In genomic region chr1:51596935-51597820, GRCm38 (mm10) we compare ENCODE assay signal across 9 mouse cellular contexts.
DNase-seq lines count a peak whose midpoint lies in the region; ATAC-seq and TF ChIP-seq lines count a peak whose summit lies in the region.
"Had no signal": no experiment of that assay in that cellular context is flagged by ENCODE, and none has a peak within 500 bp of the region (broad histone marks: within the 10 kb centered on the region; RNA-seq: fewer than 3 reads in every experiment).

No protein-coding gene starts in this region.

- TF ChIP-seq CTCF in CH12.LX (conservative IDR thresholded peaks at IDR 0.05 in 1 of 2, IDR thresholded peaks at IDR 0.05 in 1 of 2; ENCODE audit: low read depth in 2 of 2, low read length in 2 of 2): peak; percentile 85 to 97
- TF ChIP-seq CTCF in heart, postnatal 0 days (IDR thresholded peaks at IDR 0.05; ENCODE audit: low read depth): peak; percentile 94
- peak; percentile 88 for TF ChIP-seq CTCF in liver, embryonic 14.5 days (IDR thresholded peaks at IDR 0.05; ENCODE audit: low read depth)
- TF ChIP-seq CTCF in stomach, postnatal 0 days (IDR thresholded peaks at IDR 0.05; ENCODE audit: low read depth): peak; percentile 99

- no peak overlapping the region for H3K9ac ChIP-seq in CH12.LX (ENCODE audit: insufficient read depth, low read depth)
- H3K9ac ChIP-seq in forebrain, embryonic 12.5 days: no peak overlapping the region
- H3K9ac ChIP-seq in heart, postnatal 0 days (replicated peaks; ENCODE audit: low read depth, low read length): peak overlapping the region; percentile 30; the same call in 1 of the 2 replicates
- no peak overlapping the region for H3K9ac ChIP-seq in liver, embryonic 14.5 days (replicated peaks)
- H3K9ac ChIP-seq in neural tube, embryonic 11.5 days (ENCODE audit: low read length): no peak overlapping the region
- H3K9ac ChIP-seq in stomach, postnatal 0 days (ENCODE audit: low read length): no peak overlapping the region

- H3K27ac ChIP-seq in CH12.LX (ENCODE audit: insufficient read depth, low read depth): no peak overlapping the region
- no peak overlapping the region for H3K27ac ChIP-seq in forebrain, embryonic 12.5 days
- no peak overlapping the region; the same call in 1 of the 2 replicates for H3K27ac ChIP-seq in heart, postnatal 0 days (ENCODE audit: low read depth)
- H3K27ac ChIP-seq in liver, embryonic 14.5 days: no peak overlapping the region
- no peak overlapping the region for H3K27ac ChIP-seq in neural tube, embryonic 11.5 days (ENCODE audit: low read depth, low read length)
- H3K27ac ChIP-seq in stomach, postnatal 0 days (replicated peaks): no peak overlapping the region
- H3K27ac ChIP-seq: macrophage had no signal

- TF ChIP-seq POLR2A in CH12.LX (IDR thresholded peaks at IDR 0.05; ENCODE audit: low read depth, low read length): 0 out of 2 replicates have a peak, but pooled peaks have one; percentile 17

- H3K4me1 ChIP-seq in CH12.LX (ENCODE audit: control insufficient read depth in 1 of 2, insufficient read depth in 2 of 2): peaks cover 0 to 32% of the 10 kb centered on the region in 2 experiments; a peak in 3 of 4 replicates
- no peaks in the 10 kb centered on the region for H3K4me1 ChIP-seq in forebrain, embryonic 12.5 days
- peaks cover 3% of the 10 kb centered on the region; the same call in 1 of the 2 replicates for H3K4me1 ChIP-seq in heart, postnatal 0 days (ENCODE audit: control insufficient read depth, insufficient read depth)
- no peaks in the 10 kb centered on the region; a peak in 2 of 4 replicates for H3K4me1 ChIP-seq in liver, embryonic 14.5 days (replicated peaks; ENCODE audit: control insufficient read depth in 2 of 2, insufficient read depth in 2 of 2, low read length in 1 of 2)
- H3K4me1 ChIP-seq in neural tube, embryonic 11.5 days (ENCODE audit: control insufficient read depth, insufficient read depth, low read length): no peaks in the 10 kb centered on the region
- no peaks in the 10 kb centered on the region for H3K4me1 ChIP-seq in stomach, postnatal 0 days (replicated peaks; ENCODE audit: control insufficient read depth, insufficient read depth)

- no peaks in the 10 kb centered on the region for H3K9me3 ChIP-seq in CH12.LX (replicated peaks; ENCODE audit: low read length)
- H3K9me3 ChIP-seq in forebrain, embryonic 12.5 days: no peaks in the 10 kb centered on the region
- no peaks in the 10 kb centered on the region for H3K9me3 ChIP-seq in heart, postnatal 0 days (replicated peaks; ENCODE audit: control insufficient read depth, low read length)
- no peaks in the 10 kb centered on the region for H3K9me3 ChIP-seq in liver, embryonic 14.5 days (ENCODE audit: control insufficient read depth, low read length)
- H3K9me3 ChIP-seq in neural tube, embryonic 11.5 days (ENCODE audit: control insufficient read depth, low read length): no peaks in the 10 kb centered on the region
- no peaks in the 10 kb centered on the region for H3K9me3 ChIP-seq in stomach, postnatal 0 days (ENCODE audit: control insufficient read depth, low read length)

- TF ChIP-seq RAD21 in CH12.LX (IDR thresholded peaks at IDR 0.05; ENCODE audit: low read depth, low read length): peak; percentile 100

- ATAC-seq in forebrain, embryonic 12.5 days (ENCODE audit: low FRiP score): peak; percentile 91
- peak; percentile 91 for ATAC-seq in heart, postnatal 0 days (ENCODE audit: insufficient read depth, low read depth)
- ATAC-seq in liver, embryonic 14.5 days (ENCODE audit: insufficient read depth): peak; percentile 67; the same call in 1 of the 2 replicates
- ATAC-seq in neural tube, embryonic 11.5 days (ENCODE audit: insufficient read depth, low FRiP score, low TSS enrichment): peak; percentile 80; the same call in 1 of the 2 replicates
- ATAC-seq in stomach, postnatal 0 days (ENCODE audit: low FRiP score, low TSS enrichment): peak; percentile 92

- no peak overlapping the region for H3K4me3 ChIP-seq in CH12.LX (replicated peaks in 1 of 3; ENCODE audit: low read depth in 2 of 3, low read length in 2 of 3, poor library complexity in 1 of 3)
- H3K4me3 ChIP-seq in forebrain, embryonic 12.5 days (replicated peaks): no peak overlapping the region
- H3K4me3 ChIP-seq in heart, postnatal 0 days (ENCODE audit: low read depth, low read length): no peak overlapping the region; the same call in 1 of the 2 replicates
- H3K4me3 ChIP-seq in liver, embryonic 14.5 days (ENCODE audit: insufficient read depth in 1 of 2, low read depth in 2 of 2, low read length in 2 of 2): no peak overlapping the region
- H3K4me3 ChIP-seq in neural tube, embryonic 11.5 days (ENCODE audit: low read depth, low read length): no peak overlapping the region
- H3K4me3 ChIP-seq in stomach, postnatal 0 days (ENCODE audit: low read depth, low read length): no peak overlapping the region

- H3K79me2 ChIP-seq in CH12.LX (replicated peaks; ENCODE audit: control insufficient read depth, extremely low read depth, insufficient read depth, poor library complexity, severe bottlenecking): no peaks in the 10 kb centered on the region

- in situ Hi-C loops in CH12.LX (cut with MboI; ENCODE audit: low pct_ligation_motif_present, low pct_unique_long_range_greater_than_20kb, low sequenced_read_pairs): loop anchor here (5.0 kb wide), 1 partner anchor 120 kb away; the partner anchor contains the start of gene Nabp1

- no peaks in the 10 kb centered on the region for H3K36me3 ChIP-seq in CH12.LX (replicated peaks in 1 of 2; ENCODE audit: control insufficient read depth in 1 of 2, insufficient read depth in 1 of 2, low read length in 1 of 2)
- H3K36me3 ChIP-seq in forebrain, embryonic 12.5 days (replicated peaks): no peaks in the 10 kb centered on the region
- H3K36me3 ChIP-seq in heart, postnatal 0 days (replicated peaks; ENCODE audit: control insufficient read depth, insufficient read depth, low read length): no peaks in the 10 kb centered on the region
- H3K36me3 ChIP-seq in liver, embryonic 14.5 days (replicated peaks; ENCODE audit: control insufficient read depth, insufficient read depth, low read depth): no peaks in the 10 kb centered on the region
- no peaks in the 10 kb centered on the region for H3K36me3 ChIP-seq in neural tube, embryonic 11.5 days (ENCODE audit: control insufficient read depth, insufficient read depth, low read length)
- H3K36me3 ChIP-seq in stomach, postnatal 0 days (ENCODE audit: control insufficient read depth, insufficient read depth, low read length): no peaks in the 10 kb centered on the region

- WGBS in forebrain, embryonic 12.5 days: 52% methylated on average over 18 of the region's 18 CpGs
- 20% methylated on average over 18 of the region's 18 CpGs for WGBS in heart, postnatal 0 days
- 16% methylated on average over 18 of the region's 18 CpGs for WGBS in liver, embryonic 14.5 days (ENCODE audit: insufficient replicate concordance)
- 51% methylated on average over 18 of the region's 18 CpGs for WGBS in neural tube, embryonic 11.5 days
- 24% methylated on average over 18 of the region's 18 CpGs for WGBS in stomach, postnatal 0 days

- no peaks in the 10 kb centered on the region for H3K27me3 ChIP-seq in CH12.LX (replicated peaks)
- no peaks in the 10 kb centered on the region; the same call in 1 of the 2 replicates for H3K27me3 ChIP-seq in forebrain, embryonic 12.5 days
- H3K27me3 ChIP-seq in heart, postnatal 0 days (ENCODE audit: control insufficient read depth, insufficient read depth, low read length): no peaks in the 10 kb centered on the region
- no peaks in the 10 kb centered on the region for H3K27me3 ChIP-seq in liver, embryonic 14.5 days (ENCODE audit: control insufficient read depth, insufficient read depth, low read length)
- H3K27me3 ChIP-seq in neural tube, embryonic 11.5 days (ENCODE audit: control insufficient read depth, insufficient read depth, low read length): no peaks in the 10 kb centered on the region
- no peaks in the 10 kb centered on the region for H3K27me3 ChIP-seq in stomach, postnatal 0 days (ENCODE audit: control insufficient read depth, insufficient read depth, low read length)

- TF ChIP-seq EP300 in CH12.LX (IDR thresholded peaks at IDR 0.05; ENCODE audit: low read length): no peak
- TF ChIP-seq EP300 in heart, postnatal 0 days (IDR thresholded peaks at IDR 0.05; ENCODE audit: low read depth): no peak
- no peak for TF ChIP-seq EP300 in liver, embryonic 14.5 days (IDR thresholded peaks at IDR 0.05; ENCODE audit: low read depth)
- TF ChIP-seq EP300 in stomach, postnatal 0 days (optimal IDR thresholded peaks at IDR 0.05): no peak

- H3K4me2 ChIP-seq in CH12.LX (ENCODE audit: insufficient read depth, low read depth, poor library complexity, severe bottlenecking): peak overlapping the region; percentile 8; the same call in 1 of the 2 replicates
- no peak overlapping the region for H3K4me2 ChIP-seq in forebrain, embryonic 12.5 days
- peak overlapping the region; percentile 50 for H3K4me2 ChIP-seq in heart, postnatal 0 days (ENCODE audit: low read depth, low read length)
- H3K4me2 ChIP-seq in liver, embryonic 14.5 days (ENCODE audit: low read depth): peak overlapping the region; percentile 9
- H3K4me2 ChIP-seq in neural tube, embryonic 11.5 days (ENCODE audit: low read depth): no peak overlapping the region
- peak overlapping the region; percentile 27; the same call in 1 of the 2 replicates for H3K4me2 ChIP-seq in stomach, postnatal 0 days (replicated peaks; ENCODE audit: low read depth)

- dilution Hi-C loops in CH12.LX (cut with MboI; ENCODE audit: extremely low pct_ligation_motif_present, extremely low pct_unique_long_range_greater_than_20kb, low sequenced_read_pairs): no loop called here

- peak; percentile 88 for DNase-seq in CH12.LX (ENCODE audit: extremely low read depth)
- DNase-seq in c-Kit-positive CD71-positive TER-119-negative erythroid progenitor cells, embryonic 14.5 days (ENCODE audit: low read depth): peak; percentile 56
- peak; percentile 88 for DNase-seq in heart, postnatal 0 days (ENCODE audit: low spot score)
- peak; percentile 87 to 90 for DNase-seq in kidney, postnatal 36 days
- peak; percentile 44 to 45 (median 44) for DNase-seq in liver, embryonic 14.5 days (ENCODE audit: low read depth in 3 of 3, low spot score in 3 of 3)
- peak; percentile 71 for DNase-seq in neural tube, embryonic 11.5 days (ENCODE audit: low spot score)
- DNase-seq in stomach, postnatal 0 days (ENCODE audit: low spot score): peak; percentile 86

TF ChIP-seq in CH12.LX, 34 proteins besides CTCF, POLR2A, EP300 and RAD21:
- peak; percentile 44 for TF ChIP-seq ELF1 (IDR thresholded peaks at IDR 0.05; ENCODE audit: low read depth, low read length)
- TF ChIP-seq CHD2 (IDR thresholded peaks at IDR 0.05; ENCODE audit: low read length): no peak
- TF ChIP-seq TCF12 (IDR thresholded peaks at IDR 0.05; ENCODE audit: low read depth, low read length): peak; percentile 18; the same call in 1 of the 2 replicates
- TF ChIP-seq USF1 (IDR thresholded peaks at IDR 0.05; ENCODE audit: low read depth, low read length): no peak
- peak; percentile 89 for TF ChIP-seq ZC3H11A (IDR thresholded peaks at IDR 0.05; ENCODE audit: low read depth, low read length)
- TF ChIP-seq SMC3 (IDR thresholded peaks at IDR 0.05; ENCODE audit: low read depth, low read length): peak; percentile 96
- TF ChIP-seq IRF4 (IDR thresholded peaks at IDR 0.05; ENCODE audit: low read depth, low read length): peak; percentile 49
TF ChIP-seq in CH12.LX: peak in this region for 5.

Comparison
In these comparisons a context has a peak if more than half of its experiments do, and no peak if none do; other contexts are left out.
1. H3K4me2 ChIP-seq: peak in CH12.LX (single experiment), heart, postnatal 0 days (single experiment), liver, embryonic 14.5 days (single experiment) and stomach, postnatal 0 days (single experiment); none in forebrain, embryonic 12.5 days (single experiment) and neural tube, embryonic 11.5 days (single experiment).
2. Peak in every context shown above with its lines, with median percentiles within 50 percentile points of each other: DNase-seq, CTCF ChIP-seq and ATAC-seq.